ENCODE assay signal across 15 mouse cellular contexts in the genomic region with DNA sequence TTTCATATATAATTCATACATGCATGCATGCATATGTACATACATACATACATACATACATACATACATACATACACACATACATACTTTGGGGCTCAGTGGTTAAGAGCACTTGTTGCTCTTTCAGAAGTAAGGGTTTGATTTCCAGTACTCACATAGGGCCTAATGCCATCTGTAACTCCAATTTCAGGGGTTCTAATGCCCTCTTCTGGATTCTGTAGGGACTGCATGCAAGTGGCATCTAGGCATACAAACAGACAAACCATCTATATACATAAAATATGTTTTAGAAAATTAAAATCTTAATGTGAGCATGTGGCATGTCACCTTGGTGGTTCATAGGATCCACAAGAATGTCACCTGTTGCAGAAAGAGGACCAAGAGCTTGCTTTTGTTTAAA.
DNase-seq lines count a peak whose midpoint lies in the region; ATAC-seq and TF ChIP-seq lines count a peak whose summit lies in the region.
"Had no signal": no experiment of that assay in that cellular context is flagged by ENCODE, and none has a peak within 500 bp of the region (broad histone marks: within the 10 kb centered on the region; RNA-seq: fewer than 3 reads in every experiment).

No protein-coding gene starts in this region.

- no peaks in the 10 kb centered on the region for H3K36me3 ChIP-seq in liver, postnatal 0 days (replicated peaks; ENCODE audit: insufficient read depth, low read length)
- H3K36me3 ChIP-seq: embryonic facial prominence, embryonic 13.5 days; intestine, embryonic 15.5 days; stomach, embryonic 15.5 days had no signal

- intact Hi-C loops in gastrocnemius, adult 2 months (cut with DNase I) = loop anchor here (5.0 kb wide), 1 partner anchor 306 kb away; no protein-coding TSS in a partner anchor
- intact Hi-C loops in gastrocnemius, postnatal 36 days (cut with DNase I) = loop anchor here (5.0 kb wide), 1 partner anchor 306 kb away; no protein-coding TSS in a partner anchor

- H3K27ac ChIP-seq in gastrocnemius, adult 2 months = no peak overlapping the region
- H3K27ac ChIP-seq in liver, postnatal 0 days (ENCODE audit: low read depth) = no peak overlapping the region
- H3K27ac ChIP-seq: embryonic facial prominence, embryonic 13.5 days; forebrain, embryonic 13.5 days; intestine, embryonic 15.5 days; stomach, embryonic 15.5 days had no signal

- POLR2A ChIA-PET in Patski (lab: Charles Lee) = no interaction called here

- H3K9ac ChIP-seq in liver, postnatal 0 days (replicated peaks) = no peak overlapping the region
- H3K9ac ChIP-seq: embryonic facial prominence, embryonic 13.5 days; forebrain, embryonic 13.5 days; intestine, embryonic 15.5 days; stomach, embryonic 15.5 days had no signal

- no peak overlapping the region for H3K4me2 ChIP-seq in liver, postnatal 0 days (ENCODE audit: low read depth, low read length)
- H3K4me2 ChIP-seq: embryonic facial prominence, embryonic 13.5 days; forebrain, embryonic 13.5 days; intestine, embryonic 15.5 days; stomach, embryonic 15.5 days had no signal

- no peak overlapping the region for H3K4me3 ChIP-seq in gastrocnemius, adult 2 months
- H3K4me3 ChIP-seq in liver, postnatal 0 days (ENCODE audit: low read depth, low read length) = no peak overlapping the region
- H3K4me3 ChIP-seq: embryonic facial prominence, embryonic 13.5 days; forebrain, embryonic 13.5 days; intestine, embryonic 15.5 days; stomach, embryonic 15.5 days had no signal

- TF ChIP-seq EP300 in liver, postnatal 0 days (IDR thresholded peaks at IDR 0.05; ENCODE audit: low read depth) = no peak

- no peaks in the 10 kb centered on the region for H3K4me1 ChIP-seq in liver, postnatal 0 days (ENCODE audit: insufficient read depth)
- H3K4me1 ChIP-seq: forebrain, embryonic 13.5 days; intestine, embryonic 15.5 days; stomach, embryonic 15.5 days had no signal

- no peak for ATAC-seq in liver, postnatal 0 days
- ATAC-seq in Patski = no peak
- ATAC-seq: forebrain, embryonic 13.5 days; intestine, embryonic 15.5 days had no signal

- no peaks in the 10 kb centered on the region for H3K9me3 ChIP-seq in liver, postnatal 0 days (ENCODE audit: low read length)
- H3K9me3 ChIP-seq: embryonic facial prominence, embryonic 13.5 days; forebrain, embryonic 13.5 days; intestine, embryonic 15.5 days; stomach, embryonic 15.5 days had no signal

- in situ Hi-C loops in Patski (cut with MboI; ENCODE audit: low pct_unique_long_range_greater_than_20kb) = no loop called here

- CTCF ChIA-PET in Patski (lab: Charles Lee) = interaction anchor here (0.8 to 4.3 kb wide), 4 partner anchors 9 to 132 kb away, joined by 3 to 22 read pairs (median 6); no protein-coding TSS in a partner anchor

- H3K27me3 ChIP-seq in liver, postnatal 0 days (ENCODE audit: insufficient read depth, low read length) = no peaks in the 10 kb centered on the region
- no peaks in the 10 kb centered on the region for H3K27me3 ChIP-seq in Patski
- H3K27me3 ChIP-seq: intestine, embryonic 15.5 days; stomach, embryonic 15.5 days had no signal

- peak; percentile 50 for TF ChIP-seq CTCF in gastrocnemius, adult 2 months (IDR thresholded peaks at IDR 0.05)
- peak; percentile 51 for TF ChIP-seq CTCF in liver, postnatal 0 days (IDR thresholded peaks at IDR 0.05; ENCODE audit: low read depth)
- TF ChIP-seq CTCF in Patski (IDR thresholded peaks at IDR 0.05) = peak; percentile 59

- no peak for DNase-seq in gastrocnemius, adult 2 months
- no peak for DNase-seq in gastrocnemius, postnatal 36 days
- DNase-seq in liver, postnatal 0 days = no peak
- DNase-seq in liver (no peak), Patski (ENCODE audit: low read depth, low spot score) (no peak), MN1 (ENCODE audit: low spot score) (no peak)
- peak; percentile 32 for DNase-seq in retina, embryonic 14.5 days (ENCODE audit: low spot score)
- DNase-seq in urinary bladder, adult 2 months (ENCODE audit: low spot score) = no peak
- DNase-seq: B cell, adult 2 months; cerebellum, adult 9-10 months; gastrocnemius, postnatal 25 days had no signal
